Mouse (Mus musculus) liver, postnatal 0 days (tissue): ENCODE results near the gene Dyrk1b.
"Not testable (repeated sequence)": the region's sequence is repeated elsewhere in the genome, so short reads cannot be mapped to it uniquely, and the experiment has no call there.

Experiments
- CTCF ChIP-seq: sonication (generic); IDR thresholded peaks from 2 replicates; pipeline ENCODE4 v1.5.1; 2016; ENCODE audit warnings: antibody characterized with exemption, low read depth
- EP300 ChIP-seq: IDR thresholded peaks from 2 replicates; pipeline ENCODE4 v1.6.1; 2016; ENCODE audit warnings: antibody characterized with exemption, low read depth, mild to moderate bottlenecking

- TF ChIP-seq CTCF, EP300: not testable (repeated sequence)
Measured at GRCm38 (mm10) chr7:28215950-28216349, 36.7 kb downstream of the Dyrk1b start.
